Mouse (Mus musculus): Measurements from ENCODE around the gene Pex16.

Pex16 gene

GRCm38 (mm10) chr2:92423156-92423555, 48.7 kb downstream of the Pex16 start:
- no peak for DNase-seq (ENCODE audit: low read depth)

DNA sequence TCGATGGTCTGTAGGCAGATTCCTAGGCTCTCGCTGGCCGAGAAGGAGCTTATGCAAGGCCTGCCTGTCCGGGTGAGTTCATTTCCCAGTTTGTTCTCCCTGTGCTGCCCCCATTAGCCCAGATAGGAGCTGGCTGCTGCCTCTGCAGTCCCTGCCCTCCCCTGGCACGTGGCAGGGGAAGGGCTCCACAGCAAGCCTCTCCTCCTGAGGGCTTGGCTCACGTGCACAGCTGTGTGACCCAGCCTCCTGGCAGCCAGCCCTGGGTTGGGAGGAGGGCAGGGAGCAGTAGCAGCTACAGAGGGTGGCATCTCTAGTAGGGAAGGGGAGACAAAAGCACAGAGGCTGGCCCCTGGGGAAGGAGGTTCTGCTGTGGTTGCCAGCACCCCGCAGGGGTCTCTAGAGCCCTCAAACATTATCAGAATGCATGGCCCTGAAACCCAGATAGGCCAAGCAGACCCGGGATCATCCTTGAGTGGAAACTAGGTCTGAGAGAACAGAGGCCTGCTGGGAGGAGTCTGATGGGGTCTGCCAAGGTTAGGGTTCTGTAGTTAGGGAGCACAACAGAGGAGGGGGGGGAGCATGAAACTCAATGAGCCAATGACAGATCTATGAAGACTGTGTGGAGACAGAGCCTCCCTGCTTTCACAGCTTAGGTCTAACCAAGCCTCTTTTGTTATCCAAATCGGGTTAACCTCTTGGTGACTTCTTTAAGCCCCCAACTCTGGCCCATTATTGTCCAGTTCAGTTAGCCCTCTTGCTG, 49.4 kb downstream of the Pex16 start:
- DNase-seq (ENCODE audit: low read depth) = peak; percentile 60

GRCm38 (mm10) chr2:92424462-92425308, 50.2 kb downstream of the Pex16 start:
- DNase-seq (ENCODE audit: low read depth) = peak; percentile 72

GRCm38 (mm10) chr2:92425366-92425765, 50.9 kb downstream of the Pex16 start:
- DNase-seq (ENCODE audit: low read depth) = no peak

DNA sequence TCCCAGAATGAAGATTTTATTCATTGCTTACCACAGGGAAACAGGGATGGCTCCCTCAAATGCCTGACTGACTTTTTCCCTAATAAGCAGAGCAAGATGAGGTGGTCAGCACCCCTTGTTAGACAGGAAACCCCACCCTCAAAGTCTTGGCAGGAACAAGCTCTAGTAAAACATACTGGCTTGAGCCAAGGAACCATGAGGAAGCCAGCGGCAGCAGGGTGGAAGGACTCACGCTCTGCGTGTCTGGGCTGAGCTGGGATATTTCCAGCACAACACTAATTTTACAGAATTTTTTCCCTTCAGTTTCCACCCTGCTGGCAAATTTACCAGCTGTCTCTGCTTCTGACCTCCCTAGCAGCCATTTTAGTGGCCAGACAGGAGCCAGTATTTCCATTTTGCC, 52.0 kb downstream of the Pex16 start:
- DNase-seq (ENCODE audit: low read depth) = no peak

- no peak for DNase-seq (ENCODE audit: low read depth)
These were observed 53.4 kb downstream of the Pex16 start for GRCm38 (mm10) chr2:92427882-92428281.

DNA sequence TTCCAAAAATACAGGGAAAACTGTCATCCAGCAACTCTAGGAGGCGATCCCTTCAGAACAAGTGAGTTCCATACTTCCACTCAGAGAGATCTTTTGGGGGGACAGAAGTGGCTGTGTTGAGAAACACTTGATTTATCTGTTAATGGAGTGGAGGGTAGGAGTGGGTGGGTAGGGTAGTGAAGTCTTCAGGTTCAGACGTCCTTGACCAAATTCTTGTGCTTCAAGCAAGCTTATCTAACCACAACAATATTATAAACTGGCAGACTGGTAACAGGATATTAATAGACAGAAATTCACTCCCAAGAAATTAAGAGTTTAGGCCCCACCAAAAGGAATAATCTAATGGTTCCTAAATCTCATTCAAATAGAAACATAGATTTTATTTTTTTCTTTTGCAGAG, 55.6 kb downstream of the Pex16 start:
- DNase-seq (ENCODE audit: low read depth) = no peak
